Mouse (Mus musculus) intestine, postnatal 0 days (tissue): ENCODE measurements at regions not wholly inside any gene's neighbourhood (a gene's known extent, or its start where the extent isn't known, plus 50 kb on each side); places are given as distances from the start of the nearest gene placed in this dataset.

Experiments used
- ATAC-seq: fragments of 200-750 bp; cut with Nextera tagmentation; 2 replicates; pipeline ENCODE4 v1.8.0; 2017; ENCODE audit warnings: mild to moderate bottlenecking, moderate TSS enrichment, moderate library complexity
- H3K27ac ChIP-seq: fragments of 300-500 bp; sonication (generic); 2 replicates; pipeline ENCODE4 v1.5.1; 2014; ENCODE audit warnings: mild to moderate bottlenecking, low read depth, low read length, moderate library complexity
- H3K27me3 ChIP-seq: fragments of 300-500 bp; sonication (generic); replicated peaks from 2 replicates; pipeline ENCODE4 v1.6.1; 2014; ENCODE audit warnings: low read length, mixed read lengths; ENCODE audit not compliant: control insufficient read depth, insufficient read depth
- H3K36me3 ChIP-seq: fragments of 300-500 bp; sonication (generic); 2 replicates; pipeline ENCODE4 v1.6.1; 2014; ENCODE audit warnings: mild to moderate bottlenecking, moderate library complexity; ENCODE audit not compliant: control insufficient read depth, insufficient read depth
- H3K4me1 ChIP-seq: fragments of 300-500 bp; sonication (generic); replicated peaks from 2 replicates; pipeline ENCODE4 v1.6.1; 2014; ENCODE audit warnings: antibody characterized with exemption, low read length, mixed read lengths; ENCODE audit not compliant: control insufficient read depth, insufficient read depth
- H3K4me2 ChIP-seq: fragments of 300-500 bp; sonication (generic); replicated peaks from 2 replicates; pipeline ENCODE4 v1.6.1; 2014; ENCODE audit warnings: low read depth, mild to moderate bottlenecking, moderate library complexity
- H3K4me3 ChIP-seq: fragments of 300-500 bp; sonication (generic); 2 replicates; pipeline ENCODE4 v1.5.1; 2014; ENCODE audit warnings: low read depth, low read length
- H3K9ac ChIP-seq: fragments of 300-500 bp; sonication (generic); 2 replicates; pipeline ENCODE4 v1.6.1; 2014; ENCODE audit warnings: mild to moderate bottlenecking, low read depth, low read length
- H3K9me3 ChIP-seq: fragments of 300-500 bp; sonication (generic); 2 replicates; pipeline ENCODE4 v1.6.1; 2016; ENCODE audit warnings: mixed run types; ENCODE audit not compliant: control insufficient read depth
- CTCF ChIP-seq: sonication (generic); IDR thresholded peaks from 2 replicates; pipeline ENCODE4 v1.5.1; 2016; ENCODE audit warnings: low read depth, mild to moderate bottlenecking, control low read depth, antibody characterized with exemption, moderate library complexity
- WGBS: fragments of 180-500 bp; shearing (Covaris S2); extraction: QIAGEN DNeasy Blood & Tissue Kit; methylation state at CpG from one replicate; pipeline ENCODE4 v1.1.7; 2014; 5-methylcytosine and 5-hydroxymethylcytosine counted together

GRCm38 (mm10) chr8:96255811-96256210, 367.5 kb upstream of the Got2 start:
- WGBS, result 76% methylated on average over 5 of the region's 5 CpGs
- Histone ChIP-seq H3K27me3 (no peaks in the 10 kb centered on the region), H3K27ac (no peak overlapping the region), H3K36me3 (no peaks in the 10 kb centered on the region), H3K4me3 (no peak overlapping the region), H3K4me1 (no peaks in the 10 kb centered on the region), H3K9me3 (no peaks in the 10 kb centered on the region), H3K9ac (no peak overlapping the region), H3K4me2 (no peak overlapping the region)
- ATAC-seq, result no peak
- no peak for TF ChIP-seq CTCF

- Histone ChIP-seq H3K27ac (no peak overlapping the region), H3K4me3 (no peak overlapping the region), H3K4me2 (no peak overlapping the region), H3K9ac (no peak overlapping the region), H3K36me3 (no peaks in the 10 kb centered on the region), H3K4me1 (no peaks in the 10 kb centered on the region), H3K9me3 (no peaks in the 10 kb centered on the region), H3K27me3 (no peaks in the 10 kb centered on the region)
- 83% methylated on average over 7 of the region's 7 CpGs for WGBS
- no peak for ATAC-seq
- no peak for TF ChIP-seq CTCF
Measured at GRCm38 (mm10) chr8:96246017-96246416, 357.7 kb upstream of the Got2 start.

GRCm38 (mm10) chr8:96244549-96245152, 356.3 kb upstream of the Got2 start:
- no peaks in the 10 kb centered on the region for H3K9me3 ChIP-seq
- H3K9ac ChIP-seq, result no peak overlapping the region
- no peak overlapping the region for H3K4me3 ChIP-seq
- H3K27ac ChIP-seq, result no peak overlapping the region
- WGBS, result 76% methylated on average over 9 of the region's 9 CpGs
- no peak overlapping the region for H3K4me2 ChIP-seq
- H3K36me3 ChIP-seq, result no peaks in the 10 kb centered on the region
- no peaks in the 10 kb centered on the region for H3K27me3 ChIP-seq
- H3K4me1 ChIP-seq, result no peaks in the 10 kb centered on the region
- TF ChIP-seq CTCF, result no peak
- ATAC-seq, result no peak

GRCm38 (mm10) chr8:96238406-96238805, 350.1 kb upstream of the Got2 start:
- Histone ChIP-seq H3K27me3 (no peaks in the 10 kb centered on the region), H3K27ac (no peak overlapping the region), H3K9ac (no peak overlapping the region), H3K36me3 (no peaks in the 10 kb centered on the region), H3K4me2 (no peak overlapping the region), H3K9me3 (no peaks in the 10 kb centered on the region), H3K4me1 (no peaks in the 10 kb centered on the region), H3K4me3 (no peak overlapping the region)
- ATAC-seq, result no peak
- TF ChIP-seq CTCF, result no peak

GRCm38 (mm10) chr8:96237940-96238339, 349.6 kb upstream of the Got2 start:
- no peaks in the 10 kb centered on the region for H3K9me3 ChIP-seq
- H3K27ac ChIP-seq, result no peak overlapping the region
- H3K4me1 ChIP-seq, result no peaks in the 10 kb centered on the region
- WGBS, result 73% methylated on average over 3 of the region's 3 CpGs
- no peak overlapping the region for H3K4me3 ChIP-seq
- TF ChIP-seq CTCF, result no peak
- H3K27me3 ChIP-seq, result no peaks in the 10 kb centered on the region
- no peak overlapping the region for H3K9ac ChIP-seq
- no peaks in the 10 kb centered on the region for H3K36me3 ChIP-seq
- no peak overlapping the region for H3K4me2 ChIP-seq
- no peak for ATAC-seq

GRCm38 (mm10) chr8:96230412-96230811, 342.1 kb upstream of the Got2 start:
- no peak overlapping the region for H3K4me3 ChIP-seq
- peak; percentile 70 for TF ChIP-seq CTCF
- no peaks in the 10 kb centered on the region for H3K9me3 ChIP-seq
- no peaks in the 10 kb centered on the region for H3K36me3 ChIP-seq
- H3K4me2 ChIP-seq, result no peak overlapping the region
- no peaks in the 10 kb centered on the region for H3K27me3 ChIP-seq
- no peak for ATAC-seq
- 35% methylated on average over 4 of the region's 4 CpGs for WGBS
- no peaks in the 10 kb centered on the region for H3K4me1 ChIP-seq
- no peak overlapping the region for H3K27ac ChIP-seq
- no peak overlapping the region for H3K9ac ChIP-seq
